Mouse (Mus musculus): ENCODE data around the gene Slc7a1. TPM values are rescaled to one million over a fixed set of nuclear protein-coding genes. Genes with fewer than 3 reads are reported as not detected.
A peak's percentile ranks its signal among the peaks of the same experiment; 100 is the strongest.
"Not testable (repeated sequence)": the region's sequence is repeated elsewhere in the genome, so short reads cannot be mapped to it uniquely, and the experiment has no call there.

Gene Slc7a1
- total and polyA plus RNA-seq, 3 experiments = 30.8 to 82.5 (median 72.9) TPM

DNA sequence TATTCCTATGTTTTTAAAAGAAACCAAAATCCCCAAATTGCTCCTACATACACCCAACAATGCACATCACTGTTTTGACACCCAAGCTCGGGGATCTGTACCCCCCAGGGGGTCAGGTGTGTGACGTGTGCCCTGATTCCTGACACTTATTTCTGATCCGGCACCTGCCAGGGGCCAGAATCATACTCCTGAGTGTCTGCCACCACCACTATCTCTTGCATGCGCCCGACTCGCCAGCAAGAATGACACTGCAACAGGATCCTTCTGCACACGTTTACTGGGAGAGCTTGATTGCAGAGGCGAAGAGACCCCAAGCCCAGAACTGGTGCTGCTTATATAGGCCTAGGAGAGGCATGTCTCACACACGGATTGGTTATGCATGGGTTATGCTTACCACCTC, 73.4 kb downstream of the Slc7a1 start:
- not testable (repeated sequence) for DNase-seq

DNA sequence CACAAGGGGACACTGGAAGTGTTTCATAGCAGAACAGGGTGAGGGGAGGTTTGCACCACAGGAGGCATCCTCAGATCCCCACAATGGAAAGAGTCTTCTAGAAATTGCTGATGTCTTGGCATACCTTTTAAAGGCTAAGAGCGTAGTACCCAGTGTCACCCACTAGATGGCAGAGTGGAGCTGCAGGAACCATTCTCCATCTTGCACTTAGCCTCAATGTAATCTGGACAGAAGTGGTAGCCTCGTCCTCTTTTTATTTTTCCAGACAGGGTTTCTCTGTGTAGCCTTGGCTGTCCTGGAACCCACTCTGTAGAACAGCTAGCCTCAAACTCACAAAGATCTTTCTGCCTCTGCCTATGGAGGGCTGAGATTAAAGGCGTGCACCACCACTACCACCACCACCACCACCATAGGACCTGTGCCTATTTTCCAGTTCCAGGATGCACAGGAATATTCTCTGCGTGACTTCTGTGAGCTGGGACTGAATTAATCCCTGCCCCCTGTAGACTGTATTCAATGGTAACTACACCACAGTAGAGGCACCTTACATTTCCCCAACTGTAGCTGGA, 74.3 kb downstream of the Slc7a1 start:
- DNase-seq = peak; percentile 48

DNA sequence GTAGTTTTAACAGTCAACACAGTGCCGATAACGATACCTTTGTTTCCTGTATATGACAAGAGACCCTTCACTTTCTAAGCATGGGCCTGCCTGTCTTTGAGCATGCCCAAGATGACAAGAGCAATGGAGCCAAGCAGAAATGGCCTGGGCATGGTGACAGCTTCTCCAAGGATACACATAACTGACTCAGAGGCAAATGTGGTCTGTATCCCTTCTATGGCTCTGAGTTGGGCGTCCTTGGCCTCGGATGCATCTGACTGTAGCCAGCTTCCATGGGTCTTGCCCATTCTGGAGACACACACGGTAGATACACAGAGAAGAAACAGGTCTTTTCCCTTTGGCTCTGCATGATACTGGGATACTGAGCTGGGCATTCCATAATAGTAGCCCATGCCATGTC, 84.8 kb downstream of the Slc7a1 start:
- peak; percentile 87 for DNase-seq

DNA sequence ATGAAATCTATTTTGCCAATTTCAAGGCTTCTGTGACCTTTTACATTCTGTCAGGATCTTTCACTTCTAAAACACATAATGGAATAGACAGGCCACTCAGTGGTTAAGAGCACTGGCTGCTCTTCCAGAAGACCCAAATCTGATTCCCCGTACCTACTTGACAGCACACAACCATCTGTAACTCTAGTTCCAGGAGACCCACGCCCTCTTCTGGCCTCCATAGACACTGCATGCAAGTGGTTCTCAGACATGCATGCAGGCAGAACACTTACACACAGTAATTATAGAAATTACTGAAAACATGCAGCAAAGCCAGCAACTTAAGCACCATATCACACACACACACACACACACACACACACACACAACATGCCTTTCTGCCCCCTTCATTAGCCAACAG, 87.3 kb downstream of the Slc7a1 start:
- peak; percentile 35 for DNase-seq

DNA sequence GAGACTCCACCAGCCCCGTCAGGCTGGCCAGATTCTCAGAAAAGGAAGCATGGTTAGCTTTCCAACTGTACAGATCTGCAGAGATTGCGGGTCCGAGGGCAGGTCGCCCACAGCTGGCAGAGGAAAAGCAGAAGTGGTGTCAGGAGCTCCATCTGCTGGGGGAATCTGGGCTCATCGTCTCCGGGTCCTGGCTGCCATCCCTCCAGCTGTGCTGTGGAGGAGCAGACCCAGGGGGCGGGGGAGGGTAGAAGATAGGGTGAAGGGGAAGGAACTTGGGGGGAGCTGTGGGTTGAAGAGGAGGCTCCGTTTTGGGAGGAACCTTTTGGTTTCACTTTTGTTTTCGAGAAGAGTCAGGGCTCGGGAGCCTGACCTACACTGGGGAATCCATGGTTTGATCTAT, 88.9 kb downstream of the Slc7a1 start:
- DNase-seq = no peak

DNA sequence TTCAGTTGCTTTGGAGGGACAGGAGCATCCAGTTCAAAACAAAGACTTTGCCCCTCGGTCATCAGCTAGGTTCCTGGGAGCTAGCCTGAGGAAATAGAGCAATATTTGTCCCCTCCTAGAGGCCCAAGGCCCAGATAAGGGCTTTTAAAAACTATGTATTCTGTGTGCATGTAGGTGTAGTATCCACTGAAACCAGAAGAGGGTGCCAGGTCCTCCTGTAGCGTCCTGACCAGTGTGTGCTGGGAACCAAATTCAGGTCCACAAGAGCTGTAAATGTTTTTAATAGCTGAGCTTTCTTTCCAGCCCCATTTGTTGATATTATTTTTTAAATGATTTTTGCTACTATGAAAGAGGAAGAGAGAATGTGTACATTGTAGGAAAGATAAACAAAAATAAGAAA, 95.6 kb downstream of the Slc7a1 start:
- no peak for DNase-seq

DNA sequence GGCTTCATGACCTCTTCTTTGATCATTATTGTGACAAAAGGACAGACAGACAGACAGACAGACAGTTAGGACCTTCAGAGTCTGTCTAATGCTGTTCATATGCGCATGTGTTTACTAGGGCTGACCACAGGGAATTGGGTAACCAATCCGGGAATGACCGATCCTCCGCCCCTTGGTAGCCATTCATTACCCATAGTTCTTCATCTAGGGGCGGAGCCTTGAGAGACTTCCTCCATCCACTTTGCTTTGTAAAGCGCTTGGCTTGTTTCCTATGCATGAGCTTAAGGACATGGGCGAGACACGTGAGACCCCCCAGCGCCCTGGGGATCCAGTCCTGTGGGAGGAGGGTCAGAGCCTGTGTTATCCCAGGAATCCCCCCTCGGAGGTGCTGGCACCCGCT, 96.7 kb downstream of the Slc7a1 start:
- no peak for DNase-seq

DNA sequence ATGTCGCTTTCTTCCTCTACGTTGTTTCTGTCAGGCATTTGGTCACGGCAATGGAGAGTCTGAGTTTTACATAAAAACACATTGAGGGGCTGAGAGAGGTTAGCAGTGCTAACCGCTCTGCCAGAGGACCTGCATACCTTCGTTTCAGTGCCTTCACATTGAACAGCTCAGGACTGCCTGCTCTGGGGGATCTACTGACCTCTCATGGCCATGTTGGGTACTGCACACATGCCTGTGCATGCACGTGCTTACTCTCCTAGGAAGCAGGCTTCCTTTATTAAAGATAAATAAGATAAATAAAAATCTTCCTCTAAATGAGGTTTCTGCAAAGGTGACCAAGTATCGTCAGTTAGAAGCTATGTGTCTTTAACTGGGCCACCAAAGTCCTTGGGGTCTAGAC, 106.4 kb downstream of the Slc7a1 start:
- DNase-seq = no peak

DNA sequence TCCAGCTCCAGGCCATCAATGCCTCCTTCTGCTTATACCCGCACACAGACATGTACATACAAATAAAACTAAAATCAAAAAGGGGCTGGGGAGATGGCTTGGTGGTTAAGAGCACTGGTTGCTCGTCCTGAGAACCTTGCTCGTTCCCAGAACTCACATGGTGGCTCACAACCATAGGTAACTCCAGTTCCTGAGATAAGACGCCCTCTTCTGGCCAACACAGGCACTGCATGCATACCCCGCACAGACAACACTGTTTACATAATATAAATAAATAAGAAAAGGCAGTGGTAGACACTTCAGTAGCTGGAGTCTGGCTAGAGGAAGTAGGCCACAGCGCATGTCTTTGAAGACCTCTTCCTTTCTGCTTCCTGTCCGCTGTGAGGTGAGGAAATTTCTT, 106.8 kb downstream of the Slc7a1 start:
- no peak for DNase-seq

DNA sequence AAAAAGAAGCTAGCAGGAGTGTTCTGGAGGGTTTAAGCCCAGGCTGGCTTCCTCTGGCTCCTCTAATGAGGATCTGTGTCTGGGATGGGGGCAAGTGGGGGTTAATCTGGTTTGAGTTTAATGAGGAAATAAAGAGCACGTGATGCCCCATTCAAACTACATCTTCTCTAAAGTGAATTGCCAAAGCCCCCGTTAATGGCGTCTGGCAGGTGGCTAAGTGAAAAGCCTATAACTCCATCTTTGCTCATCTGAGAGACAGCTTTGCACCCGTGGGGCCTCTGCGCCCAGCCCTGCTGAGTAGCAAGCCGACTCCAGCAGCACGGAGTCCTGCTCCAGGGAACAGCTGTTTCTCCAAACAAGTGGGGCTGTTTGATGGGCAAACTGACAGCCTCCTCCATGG, 109.8 kb downstream of the Slc7a1 start:
- DNase-seq = no peak

DNA sequence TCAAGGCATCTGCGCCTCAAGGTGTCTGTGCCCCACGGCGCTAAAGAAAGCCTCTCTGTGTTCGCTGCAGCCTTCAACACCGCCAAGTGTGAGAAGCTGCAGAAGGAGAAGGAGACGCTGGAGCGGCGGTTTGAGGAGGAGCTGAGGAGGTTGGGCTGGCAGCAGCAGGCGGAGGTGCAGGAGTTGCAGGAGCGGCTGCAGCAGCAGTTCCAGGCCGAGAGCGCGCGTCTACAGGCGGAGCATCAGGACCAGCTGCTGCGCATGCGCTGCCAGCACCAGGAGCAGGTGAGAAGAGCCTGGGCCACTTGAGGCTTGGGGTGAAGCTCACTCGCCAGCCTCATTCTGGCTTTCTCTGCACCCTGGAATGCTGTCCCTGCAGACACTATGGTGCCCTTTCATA, 110.9 kb downstream of the Slc7a1 start:
- DNase-seq = no peak

DNA sequence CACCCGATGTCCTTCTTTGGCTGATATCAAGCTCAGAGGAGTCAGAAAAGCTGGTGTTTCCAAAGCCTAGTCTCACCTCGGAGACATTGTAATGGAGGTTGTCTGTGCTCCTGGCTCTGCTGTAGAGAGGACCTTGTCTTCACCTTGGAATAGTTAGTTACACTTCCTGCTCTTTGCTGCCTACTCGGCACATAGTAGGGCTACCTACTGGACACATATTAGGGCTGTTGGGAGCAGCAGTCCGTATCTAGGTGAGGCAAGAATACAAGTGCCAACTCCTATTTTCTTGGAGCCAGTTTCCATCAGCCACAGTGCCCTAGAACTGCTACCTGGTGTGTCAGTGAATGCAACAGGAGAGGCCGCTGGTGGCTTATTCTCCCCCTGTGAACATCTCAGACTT, 112.2 kb downstream of the Slc7a1 start:
- no peak for DNase-seq

DNA sequence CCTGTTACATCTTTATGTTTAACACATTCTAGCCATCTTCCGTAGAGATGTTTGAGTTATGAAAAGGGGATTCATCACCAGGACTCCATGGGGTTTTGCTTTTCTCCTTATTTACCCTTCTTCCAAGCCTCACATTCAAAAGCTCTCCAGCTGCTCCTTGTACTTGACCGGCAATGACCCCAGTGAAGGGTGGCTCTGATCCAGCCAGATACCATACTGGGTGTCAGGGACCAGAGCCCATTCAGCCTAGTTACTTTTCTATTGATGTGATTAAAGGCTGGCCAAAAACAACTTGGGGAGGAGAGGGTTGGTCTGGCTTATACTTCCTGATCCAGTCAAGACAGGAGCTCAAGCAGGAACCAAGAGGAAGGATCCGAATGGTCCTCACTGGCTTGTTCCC, 116.1 kb downstream of the Slc7a1 start:
- no peak for DNase-seq

DNA sequence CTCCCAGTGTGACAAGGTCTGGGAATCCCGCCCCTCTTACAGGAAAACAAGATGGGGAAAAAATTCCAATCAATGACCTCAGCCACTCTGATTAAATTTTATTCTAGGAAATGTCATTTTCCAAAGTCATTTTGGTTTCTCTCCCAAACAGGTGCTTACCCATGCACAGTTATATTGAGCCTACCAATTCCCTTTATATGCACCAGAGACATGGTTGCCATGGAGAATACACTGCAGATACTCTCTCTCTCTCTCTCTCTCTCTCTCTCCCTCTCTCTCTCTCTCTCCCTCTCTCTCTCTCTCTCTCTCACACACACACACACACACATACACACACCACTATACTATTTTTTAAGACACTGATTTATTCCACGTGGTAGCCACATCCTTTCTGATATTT, 116.5 kb downstream of the Slc7a1 start:
- no peak for DNase-seq

DNA sequence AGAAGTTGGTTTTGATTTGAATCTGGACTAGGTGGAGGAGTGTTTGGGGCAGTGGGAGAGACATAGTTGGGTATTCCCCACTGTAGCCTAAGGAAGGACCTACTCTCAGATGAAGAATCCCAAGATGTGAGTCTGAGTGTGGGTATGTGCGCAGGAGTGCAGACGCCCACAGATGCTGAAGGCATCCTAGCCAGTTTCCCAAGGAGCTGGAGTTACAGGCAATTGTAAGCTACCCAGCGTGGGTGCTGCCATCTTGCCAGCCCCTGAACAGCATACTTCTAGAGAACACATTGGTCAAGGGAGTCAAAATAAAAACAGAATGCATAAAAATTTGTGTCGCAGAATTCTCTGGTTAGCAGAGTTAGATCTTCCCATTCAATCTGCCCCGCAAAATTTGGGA, 117.1 kb downstream of the Slc7a1 start:
- DNase-seq = no peak

DNA sequence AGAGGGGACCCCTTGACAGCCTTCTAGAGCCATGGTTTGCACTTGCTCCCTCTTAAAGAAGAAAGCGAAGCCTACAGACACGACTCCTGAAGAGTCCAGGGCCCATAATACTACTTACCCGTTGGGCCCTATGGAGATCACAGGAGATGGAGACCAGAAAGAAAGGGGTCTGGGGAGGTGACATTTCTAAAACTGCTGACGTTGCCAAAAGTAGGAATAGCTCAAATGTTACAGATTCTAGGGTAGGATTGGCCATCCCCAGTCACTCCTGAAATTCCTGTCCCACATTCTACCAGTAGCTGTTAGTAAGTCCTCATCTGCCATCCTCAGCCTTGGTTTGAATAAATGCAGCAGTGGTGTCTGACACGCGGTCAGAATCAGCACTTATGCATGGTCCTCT, 117.6 kb downstream of the Slc7a1 start:
- no peak for DNase-seq

DNA sequence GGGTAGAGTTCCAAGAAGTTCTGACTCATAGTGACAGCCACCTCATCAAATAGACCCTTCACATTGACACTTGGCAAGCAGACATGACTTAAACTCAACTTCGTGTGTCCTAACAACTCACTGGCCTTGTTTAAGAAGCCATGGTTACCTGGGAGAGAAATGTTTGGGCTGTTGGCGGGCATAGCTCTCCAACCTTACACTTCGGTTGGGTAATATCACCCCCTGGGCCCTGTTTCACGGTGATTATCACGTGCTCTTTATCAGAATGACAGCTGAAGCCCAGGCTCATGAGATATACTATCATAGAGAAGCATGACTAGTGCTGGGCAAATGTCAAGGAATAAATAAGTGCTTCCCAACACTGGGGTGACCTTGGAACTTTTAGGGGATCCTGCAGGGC, 119.4 kb downstream of the Slc7a1 start:
- DNase-seq = no peak

DNA sequence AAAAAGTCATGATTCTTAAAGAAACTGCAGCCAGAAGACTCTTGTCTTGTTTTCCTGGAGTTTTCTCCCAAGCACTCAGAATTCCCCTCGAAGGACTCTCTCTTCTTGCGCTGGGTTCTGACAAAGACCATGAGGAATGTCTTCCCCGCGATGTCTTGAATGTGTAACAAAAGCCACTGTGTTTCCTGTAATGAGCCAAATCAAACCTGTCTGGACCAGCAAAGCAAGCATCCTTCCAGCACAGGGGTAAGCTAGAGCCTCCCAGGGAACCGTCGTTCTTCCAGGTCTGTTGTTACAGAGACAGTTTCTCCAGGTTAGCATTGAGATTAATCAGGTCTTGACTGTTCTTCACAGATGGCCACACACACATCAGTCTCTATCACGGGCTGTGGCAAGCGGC, 121.5 kb downstream of the Slc7a1 start:
- DNase-seq = no peak

Other genes with a start within 250 kb of the Slc7a1 start
- gene Ubl3, start 152.9 kb upstream of the Slc7a1 start, total RNA-seq (2021) = 100 to 1,000 TPM; 163 to 167 TPM
- 90.5 and 90.9 TPM in 2 replicates for gene Ubl3, start 152.9 kb upstream of the Slc7a1 start, polyA plus RNA-seq (2012; rRNA removed)

All from adrenal gland, adult 2 months (tissue).